In genomic region chr16:13404656-13405055, GRCm38 (mm10) we compare ENCODE assay signal across 23 mouse cellular contexts.
A peak's percentile ranks its signal among the peaks of the same experiment; 100 is the strongest.
DNase-seq lines count a peak whose midpoint lies in the region; ATAC-seq and TF ChIP-seq lines count a peak whose summit lies in the region.
"Had no signal": no experiment of that assay in that cellular context is flagged by ENCODE, and none has a peak within 500 bp of the region (broad histone marks: within the 10 kb centered on the region; RNA-seq: fewer than 3 reads in every experiment).

No protein-coding gene starts in this region.

- no peak for TF ChIP-seq POLR2A in kidney, adult 2 months (IDR thresholded peaks at IDR 0.05; ENCODE audit: low read depth, low read length)
- TF ChIP-seq POLR2A in olfactory bulb, adult 2 months (IDR thresholded peaks at IDR 0.05; ENCODE audit: insufficient read depth, low read depth, low read length), result no peak

- no peaks in the 10 kb centered on the region for H3K27me3 ChIP-seq in kidney, embryonic 14.5 days (ENCODE audit: control insufficient read depth, insufficient read depth, low read length)
- no peaks in the 10 kb centered on the region for H3K27me3 ChIP-seq in kidney, adult 2 months (replicated peaks; ENCODE audit: control insufficient read depth, insufficient read depth, low read length)
- no peaks in the 10 kb centered on the region for H3K27me3 ChIP-seq in hindbrain, postnatal 0 days (ENCODE audit: insufficient read depth, low read length)
- H3K27me3 ChIP-seq: embryonic facial prominence, embryonic 12.5 days; embryonic facial prominence, embryonic 15.5 days; hindbrain, embryonic 12.5 days had no signal

- DNase-seq in kidney, adult 2 months, result no peak
- DNase-seq in layer of hippocampus, adult 2 months (ENCODE audit: low spot score in 2 of 2), result no peak
- DNase-seq in layer of hippocampus, postnatal 10 days (ENCODE audit: low spot score in 2 of 2), result no peak
- peak; percentile 5 for DNase-seq in kidney, postnatal 14 days
- DNase-seq in hindbrain, postnatal 0 days (ENCODE audit: low spot score), result no peak
- DNase-seq: adrenal gland, adult 2 months; adrenal gland, postnatal 14 days; cerebellum, adult 11 months; cerebellum, adult 2 months; cerebellum, adult 9-11 months; cerebellum, postnatal 25 days; forebrain, postnatal 0 days; gastrocnemius, adult 2 months; gastrocnemius, postnatal 14 days; heart, adult 11 months had no signal

- H3K9ac ChIP-seq in kidney, embryonic 14.5 days (ENCODE audit: low read depth, low read length), result no peak overlapping the region
- H3K9ac ChIP-seq in hindbrain, postnatal 0 days (replicated peaks; ENCODE audit: low read length), result no peak overlapping the region
- H3K9ac ChIP-seq: embryonic facial prominence, embryonic 12.5 days; embryonic facial prominence, embryonic 15.5 days; forebrain, postnatal 0 days; hindbrain, embryonic 12.5 days had no signal

- H3K4me2 ChIP-seq in kidney, embryonic 14.5 days (replicated peaks; ENCODE audit: low read depth, low read length), result no peak overlapping the region
- no peak overlapping the region for H3K4me2 ChIP-seq in hindbrain, postnatal 0 days (ENCODE audit: low read depth, low read length)
- H3K4me2 ChIP-seq: embryonic facial prominence, embryonic 12.5 days; embryonic facial prominence, embryonic 15.5 days; heart, embryonic 11.5 days; hindbrain, embryonic 12.5 days had no signal

- ATAC-seq in kidney, embryonic 14.5 days (ENCODE audit: low FRiP score, low TSS enrichment), result peak; percentile 87
- ATAC-seq in hindbrain, postnatal 0 days, result no peak
- ATAC-seq: CD4-positive, CD25-positive, alpha-beta regulatory T cell, adult 4 months; forebrain, embryonic 14.5 days; forebrain, postnatal 0 days had no signal

- no peaks in the 10 kb centered on the region for H3K4me1 ChIP-seq in kidney, embryonic 14.5 days (ENCODE audit: control insufficient read depth, insufficient read depth, low read length)
- no peaks in the 10 kb centered on the region for H3K4me1 ChIP-seq in kidney, adult 2 months (ENCODE audit: control insufficient read depth, insufficient read depth, low read length)
- peaks cover 12% of the 10 kb centered on the region for H3K4me1 ChIP-seq in olfactory bulb, adult 2 months (ENCODE audit: control insufficient read depth, insufficient read depth, low read length)
- H3K4me1 ChIP-seq in hindbrain, postnatal 0 days (ENCODE audit: insufficient read depth, low read length), result no peaks in the 10 kb centered on the region
- H3K4me1 ChIP-seq: embryonic facial prominence, embryonic 12.5 days; embryonic facial prominence, embryonic 15.5 days; hindbrain, embryonic 12.5 days had no signal

- peaks cover 80% of the 10 kb centered on the region for H3K36me3 ChIP-seq in kidney, embryonic 14.5 days (ENCODE audit: control insufficient read depth, insufficient read depth, low read length)
- peaks cover 2% of the 10 kb centered on the region for H3K36me3 ChIP-seq in kidney, adult 2 months (ENCODE audit: control insufficient read depth, insufficient read depth, low read length)
- H3K36me3 ChIP-seq in hindbrain, postnatal 0 days (ENCODE audit: insufficient read depth, low read length), result peaks cover 38% of the 10 kb centered on the region

- H3K9me3 ChIP-seq in kidney, embryonic 14.5 days (ENCODE audit: control insufficient read depth, low read length), result no peaks in the 10 kb centered on the region
- no peaks in the 10 kb centered on the region for H3K9me3 ChIP-seq in hindbrain, postnatal 0 days (ENCODE audit: low read length)
- H3K9me3 ChIP-seq: embryonic facial prominence, embryonic 12.5 days; embryonic facial prominence, embryonic 15.5 days; hindbrain, embryonic 12.5 days had no signal

- H3K27ac ChIP-seq in kidney, embryonic 14.5 days (ENCODE audit: low read depth, low read length), result no peak overlapping the region
- H3K27ac ChIP-seq in kidney, adult 2 months (ENCODE audit: insufficient read depth, low read depth, low read length), result no peak overlapping the region
- peak overlapping the region; percentile 68; the same call in 1 of the 2 replicates for H3K27ac ChIP-seq in layer of hippocampus, adult 2 months
- H3K27ac ChIP-seq in olfactory bulb, adult 2 months (ENCODE audit: insufficient read depth, low read depth, low read length), result peak overlapping the region; percentile 3; the same call in 1 of the 2 replicates
- no peak overlapping the region for H3K27ac ChIP-seq in hindbrain, postnatal 0 days
- H3K27ac ChIP-seq: embryonic facial prominence, embryonic 12.5 days; embryonic facial prominence, embryonic 15.5 days; gastrocnemius, adult 2 months; hindbrain, embryonic 12.5 days had no signal

- no peak for TF ChIP-seq CTCF in kidney, adult 2 months (conservative IDR thresholded peaks at IDR 0.05; ENCODE audit: insufficient read depth, insufficient read length, low read depth, low read length)
- no peak for TF ChIP-seq CTCF in layer of hippocampus, adult 2 months (conservative IDR thresholded peaks at IDR 0.05)
- no peak for TF ChIP-seq CTCF in olfactory bulb, adult 2 months (IDR thresholded peaks at IDR 0.05; ENCODE audit: insufficient read depth, low read depth, low read length)
- TF ChIP-seq CTCF in hindbrain, postnatal 0 days (IDR thresholded peaks at IDR 0.05; ENCODE audit: low read depth), result no peak

- H3K4me3 ChIP-seq in kidney, embryonic 14.5 days (ENCODE audit: low read length), result no peak overlapping the region
- no peak overlapping the region for H3K4me3 ChIP-seq in kidney, adult 2 months (ENCODE audit: insufficient read depth, low read depth, low read length)
- no peak overlapping the region for H3K4me3 ChIP-seq in layer of hippocampus, adult 2 months
- no peak overlapping the region for H3K4me3 ChIP-seq in olfactory bulb, adult 2 months (ENCODE audit: insufficient read depth, low read depth, low read length)
- H3K4me3 ChIP-seq in hindbrain, postnatal 0 days (ENCODE audit: low read length), result no peak overlapping the region
- H3K4me3 ChIP-seq: embryonic facial prominence, embryonic 12.5 days; embryonic facial prominence, embryonic 15.5 days; gastrocnemius, adult 2 months; hindbrain, embryonic 12.5 days had no signal

- 31% methylated on average over 6 of the region's 6 CpGs for WGBS in kidney, embryonic 14.5 days
- 36% methylated on average over 6 of the region's 6 CpGs for WGBS in kidney, adult 2 months
- 64% methylated on average over 6 of the region's 6 CpGs for WGBS in olfactory bulb, adult 2 months
- 61% methylated on average over 6 of the region's 6 CpGs for WGBS in hindbrain, postnatal 0 days

Comparison
In these comparisons a context has a peak if more than half of its experiments do, and no peak if none do; other contexts are left out.
1. H3K27ac ChIP-seq: peak in layer of hippocampus, adult 2 months (single experiment) and olfactory bulb, adult 2 months (single experiment); none in kidney, embryonic 14.5 days (single experiment), kidney, adult 2 months (single experiment) and hindbrain, postnatal 0 days (single experiment).